Mouse (Mus musculus) intestine, embryonic 15.5 days (tissue): ENCODE measurements around the gene Mycs. TPM values are rescaled to one million over a fixed set of nuclear protein-coding genes. Genes with fewer than 3 reads are reported as not detected.

Source experiments
- ATAC-seq: fragments of 200-750 bp; cut with Nextera tagmentation; 2 replicates; pipeline ENCODE4 v1.8.0; 2017; ENCODE audit warnings: moderate TSS enrichment, moderate library complexity
- H3K27ac ChIP-seq: fragments of 300-500 bp; sonication (generic); 2 replicates; pipeline ENCODE4 v1.5.1; 2015; ENCODE audit warnings: mild to moderate bottlenecking, inconsistent platforms
- H3K27me3 ChIP-seq: fragments of 300-500 bp; sonication (generic); replicated peaks from 2 replicates; pipeline ENCODE4 v1.6.1; 2015; ENCODE audit warnings: inconsistent platforms
- H3K36me3 ChIP-seq: fragments of 300-500 bp; sonication (generic); 2 replicates; pipeline ENCODE4 v1.6.1; 2015; ENCODE audit warnings: inconsistent platforms
- H3K4me1 ChIP-seq: fragments of 300-500 bp; sonication (generic); replicated peaks from 2 replicates; pipeline ENCODE4 v1.6.1; 2015; ENCODE audit warnings: inconsistent platforms
- H3K4me2 ChIP-seq: fragments of 300-500 bp; sonication (generic); replicated peaks from 2 replicates; pipeline ENCODE4 v1.6.1; 2015; ENCODE audit warnings: mild to moderate bottlenecking, inconsistent platforms
- H3K4me3 ChIP-seq: fragments of 300-500 bp; sonication (generic); replicated peaks from 2 replicates; pipeline ENCODE4 v1.5.1; 2015; ENCODE audit warnings: inconsistent platforms
- H3K9ac ChIP-seq: fragments of 300-500 bp; sonication (generic); 2 replicates; pipeline ENCODE4 v1.6.1; 2015; ENCODE audit warnings: inconsistent platforms
- H3K9me3 ChIP-seq: fragments of 300-500 bp; sonication (generic); 2 replicates; pipeline ENCODE4 v1.6.1; 2016; ENCODE audit warnings: inconsistent platforms
- WGBS: fragments of 180-500 bp; shearing (Covaris S2); methylation state at CpG from one replicate; pipeline ENCODE4 v1.1.7; 2015; 5-methylcytosine and 5-hydroxymethylcytosine counted together
- polyA plus RNA-seq: library from polyadenylated mRNA; unstranded; fragments of >200 nt; fragmentation: Nextera tagmentation; extraction: Ambion mirVana; gene quantifications from 2 replicates; pipeline ENCODE4 v1.2.1, GENCODE M21; 2015

Mycs gene
- polyA plus RNA-seq: not detected in 2 replicates

DNA sequence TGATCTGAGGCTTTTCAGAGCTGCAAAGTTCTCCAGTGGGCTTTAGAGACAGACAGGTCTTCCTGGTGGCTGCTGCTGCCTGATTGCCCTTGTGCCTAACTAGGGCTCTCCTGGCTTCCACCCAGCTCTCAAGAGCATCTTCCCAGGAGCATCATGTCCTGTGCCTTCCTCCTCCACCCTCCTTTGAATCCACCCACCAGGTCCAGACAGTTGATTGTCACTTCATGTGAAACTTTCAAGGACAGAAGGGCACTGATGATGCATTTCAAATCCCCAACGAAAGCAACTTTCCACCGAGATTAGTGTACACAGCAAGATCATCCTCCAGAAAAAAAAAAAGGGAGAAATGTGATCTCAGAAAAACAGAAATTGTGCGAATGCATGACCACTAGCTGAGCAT is at the start of gene Mycs:
Gene Mycs (minus strand): TSS at position 101 of the 400 bp plus-strand sequence.
- no peaks in the 10 kb centered on the region for H3K27me3 ChIP-seq
- 78% methylated on average over 3 of the region's 3 CpGs for WGBS
- ATAC-seq: no peak
- no peak within 1 kb of the TSS for H3K27ac ChIP-seq
- no peaks in the 10 kb centered on the region for H3K9me3 ChIP-seq
- peak within 1 kb of the TSS; percentile 36 for H3K4me2 ChIP-seq
- H3K4me3 ChIP-seq: no peak within 1 kb of the TSS
- no peak within 1 kb of the TSS for H3K9ac ChIP-seq
- no peaks in the 10 kb centered on the region for H3K36me3 ChIP-seq
- no peaks in the 10 kb centered on the region for H3K4me1 ChIP-seq

DNA sequence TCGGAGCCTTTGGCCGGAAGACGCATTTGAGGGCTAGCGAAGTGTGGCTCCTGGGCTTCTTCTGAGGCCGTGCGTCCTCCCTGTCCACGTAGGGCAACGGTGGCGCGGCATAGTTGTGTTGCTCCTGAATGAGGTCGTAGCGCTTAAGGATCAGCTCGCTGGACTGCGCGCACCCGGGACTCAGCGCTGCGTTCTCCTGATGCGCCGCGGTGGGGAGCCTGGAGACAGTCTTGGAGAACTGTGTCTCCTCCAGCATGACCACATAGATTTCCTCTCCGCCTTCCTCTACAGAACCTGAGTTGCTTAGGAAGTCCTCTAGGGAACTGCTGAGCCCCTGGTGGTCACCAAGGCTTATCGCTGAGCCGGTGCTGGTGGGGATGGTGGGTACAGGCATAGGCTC is 1.0 kb downstream of the Mycs start:
- Histone ChIP-seq H3K4me2 (peak overlapping the region; percentile 36), H3K4me3 (no peak overlapping the region), H3K36me3 (no peaks in the 10 kb centered on the region), H3K9me3 (no peaks in the 10 kb centered on the region), H3K9ac (no peak overlapping the region), H3K4me1 (no peaks in the 10 kb centered on the region), H3K27me3 (no peaks in the 10 kb centered on the region), H3K27ac (no peak overlapping the region)
- ATAC-seq: no peak
- WGBS: 19% methylated on average over 24 of the region's 24 CpGs

Other genes with a start within 250 kb of the Mycs start
- gene Btbd35f7, start 199.8 kb upstream of the Mycs start, polyA plus RNA-seq: not detected in 2 replicates